Mouse (Mus musculus) neural tube, embryonic 14.5 days (tissue): ENCODE data around the gene Ripor2. TPM values are rescaled to one million over a fixed set of nuclear protein-coding genes. Genes with fewer than 3 reads are reported as not detected.

Source experiments
- ATAC-seq: fragments of 200-750 bp; cut with Nextera tagmentation; 2 replicates; pipeline ENCODE4 v1.8.0; 2017; ENCODE audit warnings: low read depth, mild to moderate bottlenecking, moderate TSS enrichment, moderate library complexity
- H3K27ac ChIP-seq: fragments of 300-500 bp; sonication (generic); 2 replicates; pipeline ENCODE4 v1.5.1; 2014; ENCODE audit warnings: low read depth, mild to moderate bottlenecking, control low read depth, low read length, moderate library complexity, mixed read lengths
- H3K27me3 ChIP-seq: fragments of 300-500 bp; sonication (generic); 2 replicates; pipeline ENCODE4 v1.6.1; 2014; ENCODE audit warnings: low read length; ENCODE audit not compliant: control insufficient read depth, insufficient read depth
- H3K36me3 ChIP-seq: fragments of 300-500 bp; sonication (generic); 2 replicates; pipeline ENCODE4 v1.6.1; 2014; ENCODE audit warnings: low read length, mixed read lengths; ENCODE audit not compliant: control insufficient read depth, insufficient read depth
- H3K4me1 ChIP-seq: fragments of 300-500 bp; sonication (generic); 2 replicates; pipeline ENCODE4 v1.6.1; 2014; ENCODE audit warnings: low read length; ENCODE audit not compliant: control insufficient read depth, insufficient read depth
- H3K4me2 ChIP-seq: fragments of 300-500 bp; sonication (generic); 2 replicates; pipeline ENCODE4 v1.6.1; 2014; ENCODE audit warnings: mild to moderate bottlenecking, low read depth, low read length, control low read depth
- H3K4me3 ChIP-seq: fragments of 300-500 bp; sonication (generic); 2 replicates; pipeline ENCODE4 v1.5.1; 2014; ENCODE audit warnings: low read depth, low read length, control low read depth, mixed read lengths
- H3K9ac ChIP-seq: fragments of 300-500 bp; sonication (generic); replicated peaks from 2 replicates; pipeline ENCODE4 v1.6.1; 2014; ENCODE audit warnings: low read depth, mild to moderate bottlenecking, control low read depth, low read length, mixed read lengths
- H3K9me3 ChIP-seq: fragments of 300-500 bp; sonication (generic); 2 replicates; pipeline ENCODE4 v1.6.1; 2016; ENCODE audit warnings: low read length; ENCODE audit not compliant: control insufficient read depth
- WGBS: fragments of 180-500 bp; shearing (Covaris S2); extraction: QIAGEN DNeasy Blood & Tissue Kit; methylation state at CpG from one replicate; pipeline ENCODE4 v1.1.7; 2014; 5-methylcytosine and 5-hydroxymethylcytosine counted together
- polyA plus RNA-seq: library from polyadenylated mRNA; unstranded; fragments of >200 nt; fragmentation: Nextera tagmentation; extraction: Ambion mirVana; gene quantifications from 2 replicates; pipeline ENCODE4 v1.2.1, GENCODE M21; 2014

Ripor2 gene
- polyA plus RNA-seq, 1 experiment from 2014 or later, result 28.6 TPM

DNA sequence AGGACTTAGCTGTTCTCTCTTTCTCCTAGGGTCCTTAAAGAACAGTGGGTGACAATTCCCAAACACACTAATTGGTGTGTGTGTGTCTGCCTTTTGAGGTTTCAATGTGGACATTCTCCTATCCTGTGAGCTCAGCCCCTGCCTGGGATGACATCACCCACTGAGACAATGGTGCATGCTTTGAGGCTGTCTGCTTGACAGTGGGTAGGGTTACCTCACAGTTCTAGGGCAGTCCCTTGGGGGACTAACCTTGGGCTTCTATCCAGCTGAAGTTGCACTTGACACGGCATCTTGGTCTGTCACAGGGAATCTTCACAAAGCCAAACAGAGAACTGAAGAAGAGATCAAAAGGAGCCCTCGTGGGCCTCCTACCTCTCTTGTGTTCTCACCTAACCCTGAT is 86.6 kb downstream of the Ripor2 start:
- Histone ChIP-seq H3K9ac (no peak overlapping the region), H3K27ac (no peak overlapping the region), H3K4me1 (no peaks in the 10 kb centered on the region), H3K36me3 (0 out of 2 replicates have a peak, but pooled peaks cover 8% of the 10 kb centered on the region), H3K27me3 (no peaks in the 10 kb centered on the region), H3K4me2 (no peak overlapping the region), H3K4me3 (no peak overlapping the region), H3K9me3 (no peaks in the 10 kb centered on the region)
- 29% methylated on average over 2 of the region's 2 CpGs for WGBS
- ATAC-seq, result no peak

- 80% methylated on average over 2 of the region's 2 CpGs for WGBS
- H3K4me3 ChIP-seq, result no peak overlapping the region
Measured at GRCm38 (mm10) chr13:24670676-24671075, 88.7 kb downstream of the Ripor2 start.

DNA sequence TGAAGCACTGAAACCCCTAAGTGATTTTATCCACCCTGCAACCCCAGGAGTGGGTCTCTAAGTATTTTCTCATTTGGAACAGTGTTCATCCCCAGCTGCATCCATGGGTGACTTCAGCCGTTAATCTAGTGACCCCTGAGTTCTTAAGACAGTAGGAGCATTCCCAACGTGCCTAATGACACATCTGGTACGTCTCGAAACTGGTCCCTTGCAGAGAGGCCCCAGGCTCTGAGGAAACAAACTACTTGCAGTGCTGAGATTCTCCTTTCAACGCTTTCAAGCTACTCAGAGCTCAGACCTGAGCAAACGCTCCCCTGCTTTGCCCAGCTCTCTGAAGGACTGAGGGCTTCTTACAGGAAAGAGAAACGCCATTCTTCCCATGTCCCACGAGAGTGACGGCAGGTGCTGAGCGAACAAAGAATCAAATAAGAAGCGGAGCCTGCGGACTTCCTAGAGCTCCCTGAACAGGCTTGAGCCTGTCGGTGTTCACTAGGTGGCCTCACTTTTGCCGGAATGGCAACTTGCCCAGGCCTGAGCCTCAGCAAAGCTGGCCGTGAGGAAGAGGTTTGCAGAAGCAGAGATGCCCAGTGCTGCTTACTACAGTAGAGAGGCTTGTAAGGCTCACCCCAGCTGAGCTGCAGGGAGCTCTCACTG is 97.2 kb downstream of the Ripor2 start:
- H3K27me3 ChIP-seq, result no peaks in the 10 kb centered on the region
- WGBS, result 40% methylated on average over 15 of the region's 15 CpGs
- no peaks in the 10 kb centered on the region for H3K9me3 ChIP-seq
- peak overlapping the region; percentile 28; the same call in 1 of the 2 replicates for H3K27ac ChIP-seq
- no peak overlapping the region for H3K9ac ChIP-seq
- H3K36me3 ChIP-seq, result peaks cover 3% of the 10 kb centered on the region; the same call in 1 of the 2 replicates
- 0 out of 2 replicates have a peak, but pooled peaks cover 3% of the 10 kb centered on the region for H3K4me1 ChIP-seq
- no peak for ATAC-seq
- no peak overlapping the region for H3K4me3 ChIP-seq
- H3K4me2 ChIP-seq, result no peak overlapping the region

More at GRCm38 (mm10) chr13:24670676-24671075, 88.7 kb downstream of the Ripor2 start:
- Histone ChIP-seq H3K4me2 (no peak overlapping the region), H3K27ac (no peak overlapping the region), H3K27me3 (no peaks in the 10 kb centered on the region), H3K36me3 (0 out of 2 replicates have a peak, but pooled peaks cover 8% of the 10 kb centered on the region), H3K9me3 (no peaks in the 10 kb centered on the region), H3K4me1 (no peaks in the 10 kb centered on the region), H3K9ac (no peak overlapping the region)
- ATAC-seq, result no peak

- H3K4me3 ChIP-seq, result no peak overlapping the region
- peaks cover 3% of the 10 kb centered on the region; the same call in 1 of the 2 replicates for H3K36me3 ChIP-seq
- 94% methylated on average over 4 of the region's 4 CpGs for WGBS
- H3K27ac ChIP-seq, result no peak overlapping the region
- H3K27me3 ChIP-seq, result no peaks in the 10 kb centered on the region
- no peak for ATAC-seq
- no peak overlapping the region for H3K9ac ChIP-seq
- no peaks in the 10 kb centered on the region for H3K9me3 ChIP-seq
- H3K4me1 ChIP-seq, result 0 out of 2 replicates have a peak, but pooled peaks cover 3% of the 10 kb centered on the region
- no peak overlapping the region for H3K4me2 ChIP-seq
Measured at GRCm38 (mm10) chr13:24680951-24681350, 99.0 kb downstream of the Ripor2 start.

DNA sequence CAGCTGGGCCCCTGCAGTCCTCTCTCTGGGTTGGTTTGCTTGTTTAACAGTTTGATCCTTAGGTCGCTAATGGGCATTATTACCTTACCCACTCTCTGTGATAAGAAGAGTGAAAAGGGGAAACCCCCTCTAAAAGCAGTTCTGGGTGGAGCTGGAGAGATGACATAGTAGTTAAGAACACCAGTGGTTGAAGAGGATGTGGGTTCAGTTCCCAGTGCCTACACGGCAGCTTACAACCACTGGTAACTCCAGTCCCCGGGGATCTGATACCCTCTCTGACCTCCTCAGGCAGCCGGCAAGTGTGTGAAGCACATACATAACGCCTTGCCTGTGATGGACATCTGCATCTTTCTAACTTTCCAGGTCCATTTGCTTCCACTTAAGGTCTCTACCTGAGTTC is 100.4 kb downstream of the Ripor2 start:
- Histone ChIP-seq H3K27ac (no peak overlapping the region), H3K27me3 (no peaks in the 10 kb centered on the region), H3K4me3 (no peak overlapping the region), H3K36me3 (peaks cover 3% of the 10 kb centered on the region; the same call in 1 of the 2 replicates), H3K9me3 (no peaks in the 10 kb centered on the region), H3K4me2 (no peak overlapping the region), H3K4me1 (peaks cover 8% of the 10 kb centered on the region; the same call in 1 of the 2 replicates), H3K9ac (no peak overlapping the region)
- ATAC-seq, result no peak
- 86% methylated on average over 5 of the region's 5 CpGs for WGBS

DNA sequence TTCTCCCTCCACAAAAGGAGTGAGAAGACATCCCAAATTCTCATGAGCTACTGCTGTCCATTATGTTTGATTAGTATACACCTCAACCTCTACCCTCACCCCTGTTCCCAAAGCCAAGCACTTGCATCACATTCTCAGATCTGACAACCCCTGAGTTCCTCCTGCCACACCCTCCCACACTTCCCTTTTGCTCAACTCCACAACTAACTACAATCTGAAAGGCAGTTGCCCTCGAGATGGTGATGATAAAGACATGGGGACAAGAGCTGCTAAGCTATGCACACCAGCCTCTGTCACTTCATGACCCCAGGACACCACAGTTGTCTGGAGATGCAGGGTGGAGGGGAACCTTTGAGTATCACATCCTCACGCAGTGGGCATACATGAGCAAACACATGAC is 102.5 kb downstream of the Ripor2 start:
- Histone ChIP-seq H3K4me1 (peaks cover 6% of the 10 kb centered on the region; the same call in 1 of the 2 replicates), H3K27me3 (no peaks in the 10 kb centered on the region), H3K4me2 (no peak overlapping the region), H3K36me3 (peaks cover 3% of the 10 kb centered on the region; the same call in 1 of the 2 replicates), H3K27ac (no peak overlapping the region), H3K4me3 (no peak overlapping the region), H3K9me3 (no peaks in the 10 kb centered on the region), H3K9ac (no peak overlapping the region)
- 84% methylated on average over 2 of the region's 2 CpGs for WGBS
- no peak for ATAC-seq

DNA sequence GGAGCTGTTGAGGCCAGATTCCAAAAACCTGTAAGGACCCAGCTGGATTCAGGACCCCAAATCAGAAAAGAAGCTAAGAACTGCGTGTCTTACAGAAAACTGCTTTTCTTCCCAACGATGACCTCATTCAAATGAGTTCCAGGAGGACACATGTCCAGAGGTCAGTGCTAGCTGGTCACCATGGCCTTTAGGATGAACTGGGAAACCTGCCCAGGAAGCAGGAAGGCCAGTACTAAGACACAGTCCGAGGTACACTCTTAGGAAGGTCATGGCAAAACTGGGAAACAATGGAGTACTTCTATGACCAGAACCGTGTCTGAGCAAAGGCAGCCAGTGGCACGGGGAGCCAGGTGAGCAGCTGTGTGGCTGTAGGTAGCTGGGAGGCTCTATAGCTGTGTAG is 103.9 kb downstream of the Ripor2 start:
- Histone ChIP-seq H3K9me3 (no peaks in the 10 kb centered on the region), H3K36me3 (peaks cover 3% of the 10 kb centered on the region; the same call in 1 of the 2 replicates), H3K27me3 (no peaks in the 10 kb centered on the region), H3K4me2 (no peak overlapping the region), H3K4me1 (peaks cover 5% of the 10 kb centered on the region; the same call in 1 of the 2 replicates), H3K4me3 (no peak overlapping the region), H3K9ac (no peak overlapping the region), H3K27ac (no peak overlapping the region)
- 65% methylated on average over 5 of the region's 5 CpGs for WGBS
- no peak for ATAC-seq

- H3K27me3 ChIP-seq, result no peaks in the 10 kb centered on the region
- peak; percentile 95 for ATAC-seq
- H3K4me2 ChIP-seq, result peak overlapping the region; percentile 19; the same call in 1 of the 2 replicates
- WGBS, result 28% methylated on average over 15 of the region's 15 CpGs
- H3K4me1 ChIP-seq, result peaks cover 5% of the 10 kb centered on the region; the same call in 1 of the 2 replicates
- H3K4me3 ChIP-seq, result no peak overlapping the region
- no peaks in the 10 kb centered on the region for H3K9me3 ChIP-seq
- no peaks in the 10 kb centered on the region for H3K36me3 ChIP-seq
- peak overlapping the region; percentile 32; the same call in 1 of the 2 replicates for H3K9ac ChIP-seq
- H3K27ac ChIP-seq, result peak overlapping the region; percentile 80
Measured at GRCm38 (mm10) chr13:24686705-24687665, 105.0 kb downstream of the Ripor2 start.
